Mouse (Mus musculus) lung, adult 2 months (tissue): ENCODE results near the gene Qrich2. TPM values are rescaled to one million over a fixed set of nuclear protein-coding genes. Genes with fewer than 3 reads are reported as not detected.

Experiments used
- DNase-seq: peaks from one replicate; pipeline ENCODE4 v3.0.0; 2022
- H3K4me1 ChIP-seq: fragments of 200-500 bp; 2 replicates; pipeline ENCODE4 v1.6.1; 2011; ENCODE audit warnings: low read length; ENCODE audit not compliant: control insufficient read depth, insufficient read depth
- H3K4me3 ChIP-seq: fragments of 200-500 bp; replicated peaks from 2 replicates; pipeline ENCODE3; 2011; ENCODE audit warnings: low read depth, mild to moderate bottlenecking, control low read depth, low read length; ENCODE audit errors: extremely low read depth
- CTCF ChIP-seq: fragments of 200-500 bp; IDR thresholded peaks from 2 replicates; pipeline ENCODE4 v1.5.1; 2011; ENCODE audit warnings: mild to moderate bottlenecking, low read length, control low read depth; ENCODE audit not compliant: insufficient read depth
- POLR2A ChIP-seq: fragments of 200-500 bp; IDR thresholded peaks from 2 replicates; pipeline ENCODE4 v1.6.1; 2011; ENCODE audit warnings: low read depth, mild to moderate bottlenecking, control low read depth, low read length, borderline replicate concordance; ENCODE audit errors: extremely low read depth
- WGBS: fragments of 180-500 bp; shearing (Covaris S2); methylation state at CpG from one replicate; pipeline ENCODE4 v1.1.7; 2018; 5-methylcytosine and 5-hydroxymethylcytosine counted together
- polyA plus RNA-seq: library from polyadenylated mRNA; depleted of rRNA; stranded (reverse); fragments of >200 nt; gene quantifications from 2 replicates; pipeline ENCODE4 v1.2.3, GENCODE M21; 2012; rRNA removed

The Qrich2 gene
- polyA plus RNA-seq, 1 experiment: 0.11 TPM

DNA sequence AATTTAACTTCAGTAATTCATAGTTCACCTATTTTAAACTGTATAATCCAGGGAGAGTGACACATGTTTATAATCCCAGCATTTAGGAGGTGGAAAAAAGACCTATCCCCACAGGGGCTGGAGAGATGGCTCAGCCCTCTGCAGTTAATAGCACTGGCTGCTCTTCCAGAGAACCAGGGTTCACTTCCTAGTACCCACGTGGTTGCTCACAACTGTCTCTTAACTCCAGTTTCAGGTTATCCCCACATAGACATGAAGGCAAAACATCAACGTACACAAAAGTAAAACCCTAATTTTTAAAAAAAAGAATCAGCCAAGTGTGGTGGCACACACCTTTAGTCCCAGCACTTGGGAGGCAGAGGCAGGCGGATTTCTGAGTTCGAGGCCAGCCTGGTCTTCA is 60.4 kb downstream of the Qrich2 start:
- H3K4me1 ChIP-seq: 0 out of 2 replicates have a peak, but pooled peaks cover under 1% of the 10 kb centered on the region
- no peak for DNase-seq
- no peak overlapping the region for H3K4me3 ChIP-seq
- 78% methylated on average over 4 of the region's 4 CpGs for WGBS
- TF ChIP-seq CTCF (no peak), POLR2A (no peak)

- Histone ChIP-seq H3K4me1 (peaks cover 5% of the 10 kb centered on the region), H3K4me3 (no peak overlapping the region)
- no peak for DNase-seq
- no peak for TF ChIP-seq CTCF
- TF ChIP-seq POLR2A: no peak
- WGBS: 30% methylated on average over 4 of the region's 4 CpGs
These were observed 65.5 kb downstream of the Qrich2 start for GRCm38 (mm10) chr11:116400560-116400959.

GRCm38 (mm10) chr11:116398348-116398677 is 67.7 kb downstream of the Qrich2 start:
- no peak for DNase-seq
- whole genome bisulfite sequencing: 84% methylated on average over 11 of the region's 11 CpGs
- TF ChIP-seq CTCF (no peak), POLR2A (no peak)
- Histone ChIP-seq H3K4me1 (peaks cover 5% of the 10 kb centered on the region), H3K4me3 (no peak overlapping the region)

- peaks cover 5% of the 10 kb centered on the region for H3K4me1 ChIP-seq
- DNase-seq: no peak
- no peak for TF ChIP-seq CTCF
- no peak for TF ChIP-seq POLR2A
- 56% methylated on average over 8 of the region's 8 CpGs for WGBS
- H3K4me3 ChIP-seq: no peak overlapping the region
These were observed 68.3 kb downstream of the Qrich2 start for GRCm38 (mm10) chr11:116397517-116398347.

DNA sequence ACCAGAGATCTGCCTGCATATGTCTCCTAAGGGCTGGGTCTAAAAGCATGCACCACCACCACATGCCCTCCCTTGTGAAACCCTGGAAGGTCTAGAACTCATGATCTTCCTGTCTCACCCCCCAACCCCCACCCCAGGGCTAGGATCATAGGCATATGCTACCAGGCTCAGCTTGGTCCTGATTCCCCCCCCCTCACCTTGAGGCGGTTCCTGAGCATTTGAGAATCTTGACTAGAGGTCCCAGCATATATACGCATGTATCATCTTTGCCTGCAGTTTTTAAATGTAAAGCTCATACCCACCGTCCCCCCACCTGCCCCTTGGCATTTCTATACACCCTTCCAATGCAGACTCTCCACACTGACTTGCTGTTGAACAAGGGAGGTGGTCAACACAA is 69.1 kb downstream of the Qrich2 start:
- Histone ChIP-seq H3K4me3 (no peak overlapping the region), H3K4me1 (peaks cover 5% of the 10 kb centered on the region)
- WGBS: 97% methylated on average over 3 of the region's 3 CpGs
- no peak for DNase-seq
- TF ChIP-seq POLR2A (no peak), CTCF (no peak)

GRCm38 (mm10) chr11:116396276-116396933 is 69.6 kb downstream of the Qrich2 start:
- DNase-seq: no peak
- H3K4me1 ChIP-seq: peaks cover 5% of the 10 kb centered on the region
- H3K4me3 ChIP-seq: no peak overlapping the region
- TF ChIP-seq POLR2A: no peak
- no peak for TF ChIP-seq CTCF
- 58% methylated on average over 11 of the region's 11 CpGs for WGBS

- no peak for DNase-seq
- Histone ChIP-seq H3K4me3 (peak overlapping the region; percentile 59), H3K4me1 (peaks cover 2% of the 10 kb centered on the region)
- TF ChIP-seq CTCF (no peak), POLR2A (no peak)
- WGBS: 50% methylated on average over 4 of the region's 4 CpGs
These were observed 71.3 kb downstream of the Qrich2 start for GRCm38 (mm10) chr11:116394769-116395168.

Other genes with a start within 250 kb of the Qrich2 start
- 3.6 and 16.8 TPM in 2 replicates for gene Evpl, start 228.2 kb downstream of the Qrich2 start, polyA plus RNA-seq
- gene Srp68, start 192.0 kb downstream of the Qrich2 start, polyA plus RNA-seq: 29.7 and 42.9 TPM in 2 replicates
- gene Galr2, start 185.3 kb downstream of the Qrich2 start, polyA plus RNA-seq: 0.10 and 0.18 TPM in 2 replicates
- gene Exoc7, start 159.0 kb downstream of the Qrich2 start, polyA plus RNA-seq: 29.9 and 33.2 TPM in 2 replicates
- gene Foxj1, start 130.8 kb downstream of the Qrich2 start, polyA plus RNA-seq: 78.4 and 114 TPM in 2 replicates
- 3.0 and 3.6 TPM in 2 replicates for gene Rnf157, start 53.2 kb downstream of the Qrich2 start, polyA plus RNA-seq
- 159 and 160 TPM in 2 replicates for gene Ubald2, start 32.1 kb downstream of the Qrich2 start, polyA plus RNA-seq
- gene Prpsap1, start 28.0 kb upstream of the Qrich2 start, polyA plus RNA-seq: 82.4 and 92.0 TPM in 2 replicates
- 41.8 and 45.8 TPM in 2 replicates for gene Sphk1, start 64.7 kb upstream of the Qrich2 start, polyA plus RNA-seq
- gene Ube2o, start 115.2 kb upstream of the Qrich2 start, polyA plus RNA-seq: 18.3 and 18.8 TPM in 2 replicates
- 0.15 TPM in 1 of 2 replicates, not detected in the other for gene Aanat, start 120.2 kb upstream of the Qrich2 start, polyA plus RNA-seq
- 82.2 and 87.8 TPM in 2 replicates for gene Rhbdf2, start 160.8 kb upstream of the Qrich2 start, polyA plus RNA-seq
- gene Prcd, start 187.3 kb upstream of the Qrich2 start, polyA plus RNA-seq: 2.8 and 5.6 TPM in 2 replicates
- gene Cygb, start 188.1 kb upstream of the Qrich2 start, polyA plus RNA-seq: 33.6 and 41.2 TPM in 2 replicates